Mouse (Mus musculus): ENCODE measurements around the gene Vamp2. TPM values are rescaled to one million over a fixed set of nuclear protein-coding genes. Genes with fewer than 3 reads are reported as not detected.
"Not testable (repeated sequence)": the region's sequence is repeated elsewhere in the genome, so short reads cannot be mapped to it uniquely, and the experiment has no call there.

Vamp2 gene
- total RNA-seq, 2 experiments from 2014 or later = 11.2 to 53.9 TPM

DNA sequence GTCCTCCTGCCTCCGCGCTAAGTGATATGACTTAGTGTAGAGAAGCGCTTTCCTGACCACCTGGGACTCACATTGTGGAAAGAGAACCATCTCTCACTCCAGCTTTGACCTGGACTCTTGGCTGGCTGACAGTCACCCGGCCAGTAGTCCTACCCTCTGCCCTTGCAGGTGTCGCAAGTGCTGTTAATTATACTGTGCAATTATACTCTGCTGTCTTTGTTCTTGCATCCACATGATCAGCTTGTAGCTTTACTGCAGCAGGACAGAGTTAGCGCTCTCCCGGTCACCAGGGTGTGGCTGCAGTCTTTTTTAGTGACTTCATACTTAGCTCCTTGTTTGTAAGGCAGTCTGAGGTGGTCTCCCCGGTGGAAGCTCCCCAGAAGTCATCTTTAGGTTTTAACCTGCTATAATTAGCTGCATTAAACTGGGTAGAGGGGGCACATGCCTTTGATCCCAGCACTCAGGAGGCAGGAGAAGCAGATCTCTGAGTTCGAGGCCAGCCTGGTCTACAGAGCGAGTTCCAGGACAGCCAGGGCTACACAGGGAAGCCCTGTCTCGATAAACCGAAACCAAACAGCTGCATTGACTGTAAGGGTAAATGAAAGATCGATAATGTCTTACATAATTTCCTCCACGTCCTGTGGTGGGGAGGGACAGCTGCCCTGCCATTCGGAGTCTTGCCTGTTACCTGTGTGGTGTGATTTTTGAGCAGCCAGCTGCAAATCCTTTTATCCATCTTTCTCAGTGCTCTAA lies 8.0 kb upstream of the Vamp2 start:
- ATAC-seq (ENCODE audit: poor library complexity, severe bottlenecking) = no peak

DNA sequence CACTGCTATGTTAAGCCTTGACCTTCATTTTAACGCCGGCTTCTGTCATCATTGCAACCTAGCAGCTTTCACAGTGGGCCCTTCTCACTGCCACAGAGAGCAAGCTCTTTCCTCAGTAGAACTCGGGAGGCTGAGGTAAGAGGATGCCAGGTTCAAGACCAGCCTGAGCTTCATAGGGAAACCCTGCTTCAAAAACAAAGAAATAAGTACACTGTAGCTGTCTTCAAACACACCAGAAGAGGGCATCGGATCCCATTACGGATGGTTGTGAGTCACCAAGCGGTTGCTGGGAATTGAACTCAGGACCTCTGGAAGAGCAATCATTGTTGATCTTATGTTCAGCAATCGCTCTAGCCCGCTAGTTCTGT lies 7.5 kb upstream of the Vamp2 start:
- no peak for ATAC-seq (ENCODE audit: poor library complexity, severe bottlenecking)

GRCm38 (mm10) chr11:69081613-69082012 lies 6.7 kb upstream of the Vamp2 start:
- no peak for ATAC-seq (ENCODE audit: poor library complexity, severe bottlenecking)

GRCm38 (mm10) chr11:69085608-69086007 lies 2.7 kb upstream of the Vamp2 start:
- ATAC-seq (ENCODE audit: poor library complexity, severe bottlenecking) = no peak

DNA sequence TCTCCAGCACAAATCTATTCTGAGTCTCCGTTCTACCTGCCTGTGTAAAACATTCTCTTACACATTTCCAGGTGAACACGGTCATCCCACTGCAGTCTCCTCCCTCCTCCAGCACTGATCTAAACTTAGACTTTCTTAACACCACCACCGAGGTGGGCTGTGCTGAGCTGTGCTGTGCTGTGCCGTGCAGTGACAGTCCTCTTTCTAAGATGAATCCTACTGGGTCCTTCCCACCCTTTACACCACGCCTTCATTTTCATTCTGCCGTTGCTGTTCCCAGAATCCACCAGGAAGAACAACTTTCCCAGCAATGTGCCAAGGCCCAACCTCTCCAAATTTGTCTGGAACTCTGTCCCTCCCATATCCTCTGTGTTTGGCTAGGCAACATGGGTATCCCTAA lies 1.9 kb upstream of the Vamp2 start:
- ATAC-seq (ENCODE audit: poor library complexity, severe bottlenecking) = no peak

- no peak for ATAC-seq (ENCODE audit: poor library complexity, severe bottlenecking)
Measured at GRCm38 (mm10) chr11:69087082-69087481, 1.2 kb upstream of the Vamp2 start.

DNA sequence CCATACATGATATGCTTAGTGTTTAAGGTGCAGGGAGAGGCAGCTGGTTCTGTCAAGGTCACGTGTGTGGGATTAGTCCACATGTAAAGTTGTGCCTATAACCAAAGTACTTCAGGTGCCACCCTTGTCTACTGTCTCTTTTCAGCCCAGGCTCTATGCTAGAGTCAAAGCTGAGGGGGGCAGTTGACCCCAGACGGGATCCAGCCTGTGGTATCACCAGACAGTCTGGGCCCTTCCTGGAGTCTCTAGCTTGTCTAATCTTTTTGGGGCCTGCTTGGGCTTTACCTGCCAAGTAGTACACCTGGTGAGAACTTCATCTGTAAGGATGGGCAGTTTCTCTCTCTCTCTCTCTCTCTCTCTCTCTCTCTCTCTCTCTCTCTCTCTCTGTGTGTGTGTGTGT lies 693 bp upstream of the Vamp2 start:
- ATAC-seq (ENCODE audit: poor library complexity, severe bottlenecking) = no peak

- peak; percentile 36 for ATAC-seq (ENCODE audit: poor library complexity, severe bottlenecking)
Measured at GRCm38 (mm10) chr11:69088856-69089615, 746 bp downstream of the Vamp2 start.

DNA sequence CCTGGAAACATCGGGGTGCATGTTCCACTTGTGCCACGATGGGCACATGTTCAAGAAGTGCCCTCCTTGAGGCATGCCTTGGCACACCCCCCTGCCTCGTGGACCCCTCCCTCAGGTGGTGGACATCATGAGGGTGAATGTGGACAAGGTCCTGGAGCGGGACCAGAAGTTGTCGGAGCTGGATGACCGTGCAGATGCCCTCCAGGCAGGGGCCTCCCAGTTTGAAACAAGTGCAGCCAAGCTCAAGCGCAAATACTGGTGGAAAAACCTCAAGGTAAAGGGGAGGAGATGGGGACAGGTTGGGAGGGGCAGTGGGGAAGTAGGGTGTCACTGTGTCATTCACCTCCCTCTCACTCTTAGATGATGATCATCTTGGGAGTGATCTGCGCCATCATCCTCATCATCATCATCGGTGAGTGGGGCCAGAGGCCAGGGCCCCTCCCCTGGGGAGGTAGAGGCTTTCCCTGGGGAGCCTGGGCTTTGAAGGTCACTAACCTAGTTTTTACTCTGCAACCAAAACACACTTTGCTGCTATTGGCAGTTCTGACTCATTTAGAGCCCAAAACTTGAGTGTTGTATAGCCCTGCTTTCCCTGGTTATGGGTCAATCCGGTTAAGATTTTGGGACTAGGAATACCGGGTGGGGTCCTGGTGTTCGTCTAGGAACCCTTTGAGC lies 1.5 kb downstream of the Vamp2 start:
- ATAC-seq (ENCODE audit: poor library complexity, severe bottlenecking) = no peak

DNA sequence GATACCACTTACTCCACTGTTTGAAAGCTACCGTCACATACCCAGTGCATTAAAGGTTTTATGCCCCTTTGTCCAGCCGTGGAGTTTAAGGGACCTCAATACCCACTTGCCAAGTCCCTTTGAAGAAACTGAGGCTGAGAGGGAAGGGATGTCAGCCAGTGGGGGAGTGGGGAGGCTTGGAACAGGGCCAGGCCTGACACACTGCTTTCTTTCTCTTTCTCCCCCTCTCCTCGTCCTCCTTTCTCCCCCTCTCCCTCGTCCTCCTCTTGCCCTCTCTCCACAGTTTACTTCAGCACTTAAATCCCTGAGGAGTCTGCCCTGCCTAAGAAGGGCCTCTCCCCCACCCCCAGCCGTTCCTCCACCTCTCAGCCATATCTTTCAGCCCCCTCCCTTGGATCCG lies 2.1 kb downstream of the Vamp2 start:
- ATAC-seq (ENCODE audit: poor library complexity, severe bottlenecking) = no peak

DNA sequence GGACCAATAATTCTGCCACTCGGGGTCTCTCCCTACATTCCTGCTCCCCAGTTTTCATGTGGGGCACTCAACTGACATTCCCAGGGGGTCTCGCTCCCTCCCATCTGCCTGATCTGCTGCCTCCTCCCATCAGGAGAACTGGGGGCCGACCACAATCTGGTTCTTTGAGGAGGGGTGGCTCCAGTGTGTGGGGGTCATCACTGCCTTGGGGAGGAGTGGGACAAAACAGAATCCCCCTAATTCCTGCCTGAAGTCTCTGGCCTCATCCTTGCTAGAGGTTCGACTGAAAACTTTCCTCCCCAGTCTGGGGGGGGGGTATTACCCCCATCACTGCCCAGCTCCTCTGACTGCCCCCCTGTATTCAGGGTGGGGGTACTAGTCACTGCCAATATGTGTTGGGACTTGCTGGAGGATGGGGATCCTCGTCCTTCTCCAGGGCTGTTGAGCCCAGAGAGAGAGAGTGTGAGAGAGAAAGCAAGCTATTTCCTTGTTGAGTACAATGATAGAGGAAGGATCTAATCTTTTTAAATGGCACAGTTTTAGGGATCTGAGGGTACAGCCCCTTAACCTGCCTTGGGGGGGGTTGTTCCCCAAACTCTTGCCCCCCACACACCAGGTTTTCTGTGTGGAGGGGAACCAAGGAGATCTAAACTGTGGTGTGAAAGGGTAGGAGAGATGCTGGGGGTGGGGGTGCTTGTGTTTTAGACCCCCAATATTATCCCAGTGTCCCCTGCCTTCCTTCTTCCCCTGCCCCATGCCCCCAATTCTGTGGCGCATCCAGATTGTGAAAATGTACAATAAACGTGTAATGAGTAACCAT lies 3.5 kb downstream of the Vamp2 start:
- no peak for ATAC-seq (ENCODE audit: poor library complexity, severe bottlenecking)

GRCm38 (mm10) chr11:69092386-69092751 lies 4.1 kb downstream of the Vamp2 start:
- ATAC-seq (ENCODE audit: poor library complexity, severe bottlenecking) = no peak

- ATAC-seq (ENCODE audit: poor library complexity, severe bottlenecking) = no peak
Measured at GRCm38 (mm10) chr11:69092871-69093270, 4.6 kb downstream of the Vamp2 start.

GRCm38 (mm10) chr11:69093856-69094255 lies 5.6 kb downstream of the Vamp2 start:
- not testable (repeated sequence) for ATAC-seq (ENCODE audit: poor library complexity, severe bottlenecking)

DNA sequence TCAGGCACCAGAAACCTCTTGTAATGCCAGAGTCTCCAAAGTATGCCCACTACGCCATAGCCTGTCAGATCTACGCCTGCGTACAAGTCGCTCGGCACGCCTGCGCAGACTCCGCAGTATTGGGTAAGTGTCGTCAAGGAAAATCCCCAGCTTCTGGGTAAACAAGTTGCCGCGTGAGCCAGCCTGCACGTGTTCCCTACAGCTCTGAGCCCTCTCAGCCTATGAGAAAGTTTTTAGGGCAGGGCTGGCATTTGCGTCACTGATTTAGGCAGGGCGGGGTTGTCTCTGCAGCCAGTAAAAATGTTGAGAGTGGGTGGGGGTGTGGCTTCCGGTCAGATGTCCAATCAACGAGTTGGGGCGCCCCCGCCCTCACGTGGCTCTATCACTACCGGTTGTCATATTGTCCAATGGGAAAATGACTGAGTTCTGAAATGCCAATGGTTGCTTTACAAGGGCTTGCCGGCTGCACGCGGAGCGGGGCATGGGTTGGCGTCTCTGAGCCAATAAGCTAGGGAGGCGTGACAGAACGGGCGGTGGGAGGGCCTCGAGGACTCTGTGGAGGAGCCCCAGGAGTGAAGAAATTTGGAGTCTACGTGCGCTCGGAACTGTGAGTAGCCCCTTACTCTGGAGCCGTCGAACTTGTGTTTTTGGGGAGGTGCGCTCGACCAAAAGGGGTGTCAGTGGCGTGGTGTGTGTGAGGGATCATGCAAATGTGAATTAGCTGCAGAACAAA lies 6.6 kb downstream of the Vamp2 start, which contains the start of gene Per1:
Per1 (plus strand) TSS at position 521 of the 733 bp plus-strand sequence.
- peak; percentile 60 for ATAC-seq (ENCODE audit: poor library complexity, severe bottlenecking)

- ATAC-seq (ENCODE audit: poor library complexity, severe bottlenecking) = no peak
Measured at GRCm38 (mm10) chr11:69095511-69096231, 7.4 kb downstream of the Vamp2 start.

- ATAC-seq (ENCODE audit: poor library complexity, severe bottlenecking) = no peak
Measured at GRCm38 (mm10) chr11:69096360-69096986, 8.2 kb downstream of the Vamp2 start.

DNA sequence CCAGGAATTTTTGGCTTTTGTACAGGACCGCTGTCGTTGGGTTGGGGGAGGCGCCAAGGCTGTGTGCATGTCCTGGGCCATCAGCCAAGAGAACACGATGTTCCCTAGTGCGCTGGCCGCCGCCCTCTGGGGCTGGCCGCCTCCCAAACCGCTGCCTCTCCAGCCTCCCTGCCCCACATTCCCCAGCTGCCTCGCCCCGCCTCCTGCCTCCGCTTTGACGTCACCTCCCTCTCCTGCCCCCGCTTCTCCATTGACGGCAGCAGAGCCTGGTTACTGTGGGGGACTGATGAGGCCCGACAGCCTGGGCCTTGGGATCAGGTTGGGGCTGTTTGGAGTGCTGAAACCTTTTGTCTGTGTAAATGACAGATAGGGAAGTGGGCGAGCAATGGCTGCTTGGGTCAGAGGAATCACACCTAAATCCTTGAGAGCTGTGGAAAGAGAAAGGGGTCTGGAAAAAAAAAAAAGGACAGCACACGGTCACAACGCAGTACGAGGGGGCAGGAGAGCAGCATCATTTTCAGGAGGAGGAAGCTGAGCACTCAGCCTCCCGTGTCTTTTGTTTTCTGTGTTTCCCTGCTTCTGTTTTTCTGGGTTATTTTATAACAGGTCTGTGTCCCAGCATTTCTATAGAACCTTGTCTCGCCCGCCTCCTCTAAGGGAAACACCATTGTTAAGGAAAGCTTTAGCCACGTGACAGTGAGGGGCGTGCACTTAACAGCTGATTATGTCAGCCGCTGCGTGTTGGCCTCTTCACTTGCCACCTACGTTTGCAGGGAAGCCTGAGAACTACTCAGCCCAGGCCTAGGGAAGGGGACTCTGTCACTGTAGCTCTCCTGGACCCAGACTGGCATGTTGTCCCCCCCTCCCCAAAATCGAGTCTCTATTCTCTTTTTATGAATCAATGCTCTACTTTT lies 9.0 kb downstream of the Vamp2 start:
- peak; percentile 30 for ATAC-seq (ENCODE audit: poor library complexity, severe bottlenecking)
